Mouse (Mus musculus): ENCODE results near the gene Cyp46a1. TPM values are rescaled to one million over a fixed set of nuclear protein-coding genes. Genes with fewer than 3 reads are reported as not detected.

The Cyp46a1 gene
- polyA plus RNA-seq, 1 experiment from 2014 or later: 11.7 TPM

DNA sequence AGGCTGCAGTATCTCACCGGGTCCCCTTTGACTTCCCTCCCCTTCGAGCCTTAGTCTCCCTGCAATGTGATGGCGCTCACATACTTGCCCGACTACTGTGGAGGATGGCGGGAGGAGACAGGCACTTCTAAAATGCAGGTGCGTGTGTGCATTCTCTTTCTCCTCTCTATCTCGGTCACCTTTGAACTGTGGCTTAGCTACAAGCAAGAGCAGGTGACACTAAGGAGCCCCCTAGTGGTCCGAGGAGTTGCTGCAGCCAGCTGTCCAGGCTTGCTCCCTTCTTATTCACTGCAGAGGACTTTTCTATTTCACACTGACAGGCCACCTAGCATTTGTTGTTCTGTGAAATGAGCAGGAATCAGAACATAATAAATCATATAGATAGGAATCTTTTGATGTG is 41.2 kb upstream of the Cyp46a1 start:
- Histone ChIP-seq H3K9ac (ENCODE audit: low read depth, low read length) (no peak overlapping the region), H3K36me3 (ENCODE audit: control insufficient read depth, insufficient read depth, low read length) (no peaks in the 10 kb centered on the region), H3K4me1 (replicated peaks; ENCODE audit: control insufficient read depth, insufficient read depth, low read length) (peaks cover 5% of the 10 kb centered on the region; the same call in 1 of the 2 replicates), H3K27me3 (ENCODE audit: control insufficient read depth, insufficient read depth, low read length) (no peaks in the 10 kb centered on the region; the same call in 1 of the 2 replicates), H3K4me2 (replicated peaks; ENCODE audit: low read depth, low read length) (peak overlapping the region; percentile 34), H3K4me3 (ENCODE audit: low read depth, low read length) (no peak overlapping the region), H3K9me3 (ENCODE audit: control insufficient read depth, low read length) (no peaks in the 10 kb centered on the region), H3K27ac (ENCODE audit: low read depth, low read length) (0 out of 2 replicates have a peak overlapping the region, but pooled peaks have one; percentile 14)
- ATAC-seq (ENCODE audit: low FRiP score): peak; percentile 67; the same call in 1 of the 2 replicates
- WGBS: 5% methylated on average over 8 of the region's 8 CpGs
- peak; percentile 84 for DNase-seq (ENCODE audit: low spot score)

DNA sequence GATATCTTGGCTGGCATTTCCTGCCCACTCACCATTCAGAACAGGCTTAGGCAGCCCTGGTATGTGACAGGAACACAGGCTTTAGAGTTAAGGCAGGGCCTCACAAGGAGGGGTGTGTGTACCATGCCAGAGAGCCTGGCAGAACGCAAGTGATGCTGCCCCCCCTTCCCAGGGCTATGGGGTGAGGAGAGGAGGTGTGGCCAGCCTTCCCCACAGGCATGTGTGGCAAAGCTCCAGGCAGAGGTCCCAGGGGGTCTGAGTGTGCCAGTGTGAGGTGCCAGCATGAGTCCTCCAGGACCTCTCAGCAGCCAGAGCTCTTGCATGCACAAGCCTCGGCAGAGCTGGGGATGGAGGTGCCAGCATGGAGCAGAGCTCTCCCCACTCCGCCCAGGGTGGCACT is 39.6 kb upstream of the Cyp46a1 start:
- DNase-seq (ENCODE audit: low spot score): no peak
- no peaks in the 10 kb centered on the region for H3K36me3 ChIP-seq (ENCODE audit: control insufficient read depth, insufficient read depth, low read length)
- no peak overlapping the region for H3K27ac ChIP-seq (ENCODE audit: low read depth, low read length)
- no peak for ATAC-seq (ENCODE audit: low FRiP score)
- 79% methylated on average over 3 of the region's 3 CpGs for WGBS
- H3K9me3 ChIP-seq (ENCODE audit: control insufficient read depth, low read length): no peaks in the 10 kb centered on the region
- H3K27me3 ChIP-seq (ENCODE audit: control insufficient read depth, insufficient read depth, low read length): no peaks in the 10 kb centered on the region
- no peak overlapping the region for H3K4me2 ChIP-seq (replicated peaks; ENCODE audit: low read depth, low read length)
- H3K9ac ChIP-seq (ENCODE audit: low read depth, low read length): no peak overlapping the region
- peaks cover 5% of the 10 kb centered on the region; the same call in 1 of the 2 replicates for H3K4me1 ChIP-seq (replicated peaks; ENCODE audit: control insufficient read depth, insufficient read depth, low read length)
- no peak overlapping the region for H3K4me3 ChIP-seq (ENCODE audit: low read depth, low read length)

DNA sequence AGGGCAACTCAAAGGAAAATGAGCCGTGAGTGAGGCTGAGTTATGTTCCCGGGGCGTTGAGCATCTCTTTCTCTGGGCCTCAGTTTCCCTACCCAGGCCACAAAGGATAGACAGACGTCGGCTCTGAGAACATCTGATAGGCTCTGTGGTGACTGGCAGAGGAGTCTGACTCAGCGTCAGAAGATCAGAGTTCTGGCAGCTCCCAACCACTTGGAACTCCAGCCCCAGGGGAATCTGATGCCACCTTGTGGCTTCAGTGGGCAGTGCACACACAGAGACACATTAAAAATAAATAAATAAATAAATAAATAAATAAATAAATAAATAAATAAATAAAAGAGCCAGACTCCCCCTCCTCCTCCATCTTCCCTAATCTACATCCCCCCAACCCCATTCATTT is 37.1 kb upstream of the Cyp46a1 start:
- DNase-seq (ENCODE audit: low spot score) (no peak), ATAC-seq (ENCODE audit: low FRiP score) (no peak)
- Histone ChIP-seq H3K9me3 (ENCODE audit: control insufficient read depth, low read length) (no peaks in the 10 kb centered on the region), H3K36me3 (ENCODE audit: control insufficient read depth, insufficient read depth, low read length) (no peaks in the 10 kb centered on the region), H3K27ac (ENCODE audit: low read depth, low read length) (no peak overlapping the region), H3K4me1 (replicated peaks; ENCODE audit: control insufficient read depth, insufficient read depth, low read length) (peaks cover 2% of the 10 kb centered on the region; the same call in 1 of the 2 replicates), H3K27me3 (ENCODE audit: control insufficient read depth, insufficient read depth, low read length) (no peaks in the 10 kb centered on the region), H3K9ac (ENCODE audit: low read depth, low read length) (no peak overlapping the region), H3K4me3 (ENCODE audit: low read depth, low read length) (no peak overlapping the region), H3K4me2 (replicated peaks; ENCODE audit: low read depth, low read length) (no peak overlapping the region)
- 86% methylated on average over 6 of the region's 6 CpGs for WGBS

DNA sequence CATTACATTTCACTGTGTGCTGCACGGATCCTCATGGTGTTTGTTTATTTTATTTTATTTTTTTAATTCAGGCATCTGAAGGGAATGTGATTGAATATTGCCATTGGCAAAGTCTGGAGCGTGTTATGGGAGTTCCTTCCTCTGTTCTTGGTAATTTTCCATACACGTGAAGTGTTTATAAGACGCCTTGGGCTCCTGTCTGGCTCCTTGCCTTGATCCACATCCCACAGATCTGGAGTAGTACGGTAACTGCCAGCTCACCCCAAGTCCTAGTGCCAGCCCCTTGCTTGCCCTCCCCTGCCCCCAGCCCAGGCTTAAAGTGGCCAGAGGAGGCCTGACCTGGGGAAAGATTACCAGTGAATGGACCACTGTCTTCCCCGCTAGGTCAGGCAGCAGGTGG is 33.2 kb upstream of the Cyp46a1 start:
- Histone ChIP-seq H3K27me3 (ENCODE audit: control insufficient read depth, insufficient read depth, low read length) (0 out of 2 replicates have a peak, but pooled peaks cover under 1% of the 10 kb centered on the region), H3K27ac (ENCODE audit: low read depth, low read length) (no peak overlapping the region), H3K9ac (ENCODE audit: low read depth, low read length) (no peak overlapping the region), H3K4me3 (ENCODE audit: low read depth, low read length) (no peak overlapping the region), H3K4me1 (replicated peaks; ENCODE audit: control insufficient read depth, insufficient read depth, low read length) (peaks cover 3% of the 10 kb centered on the region; the same call in 1 of the 2 replicates), H3K36me3 (ENCODE audit: control insufficient read depth, insufficient read depth, low read length) (no peaks in the 10 kb centered on the region), H3K9me3 (ENCODE audit: control insufficient read depth, low read length) (no peaks in the 10 kb centered on the region), H3K4me2 (replicated peaks; ENCODE audit: low read depth, low read length) (no peak overlapping the region)
- 78% methylated on average over 6 of the region's 6 CpGs for WGBS
- ATAC-seq (ENCODE audit: low FRiP score): no peak
- DNase-seq (ENCODE audit: low spot score): no peak

DNA sequence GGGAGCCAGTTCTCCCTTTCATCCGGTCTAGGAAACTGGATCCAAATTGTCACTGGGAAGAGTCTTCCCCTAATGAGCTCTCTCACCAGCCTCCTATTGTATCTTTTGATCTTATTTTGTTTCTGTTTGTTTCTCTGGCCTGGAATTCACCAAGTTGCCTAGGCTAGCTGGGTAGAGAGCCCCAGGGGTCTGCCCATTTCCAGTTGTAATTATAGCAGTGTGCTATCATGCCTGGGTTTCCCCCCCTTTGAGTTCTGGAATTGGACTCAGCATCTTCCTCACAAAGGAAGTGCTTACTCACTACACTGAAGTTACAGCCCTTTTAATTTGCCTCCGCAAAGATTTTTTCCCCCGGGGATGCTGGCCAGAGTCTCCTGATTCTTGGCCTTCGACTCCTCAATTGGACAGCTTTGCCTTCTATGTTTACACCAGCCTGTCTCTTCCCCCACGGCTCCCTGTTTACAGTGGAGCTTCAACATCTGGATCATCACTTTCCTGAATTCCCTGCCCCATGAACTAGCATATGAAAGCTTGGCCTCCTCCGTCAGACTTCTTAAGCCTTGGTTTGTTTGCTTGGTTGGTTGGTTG is 30.3 kb upstream of the Cyp46a1 start:
- 51% methylated on average over 6 of the region's 6 CpGs for WGBS
- peaks cover 5% of the 10 kb centered on the region; the same call in 1 of the 2 replicates for H3K4me1 ChIP-seq (replicated peaks; ENCODE audit: control insufficient read depth, insufficient read depth, low read length)
- H3K4me3 ChIP-seq (ENCODE audit: low read depth, low read length): no peak overlapping the region
- H3K36me3 ChIP-seq (ENCODE audit: control insufficient read depth, insufficient read depth, low read length): no peaks in the 10 kb centered on the region
- DNase-seq (ENCODE audit: low spot score): no peak
- no peaks in the 10 kb centered on the region for H3K9me3 ChIP-seq (ENCODE audit: control insufficient read depth, low read length)
- no peak for ATAC-seq (ENCODE audit: low FRiP score)
- 0 out of 2 replicates have a peak, but pooled peaks cover 2% of the 10 kb centered on the region for H3K27me3 ChIP-seq (ENCODE audit: control insufficient read depth, insufficient read depth, low read length)
- H3K27ac ChIP-seq (ENCODE audit: low read depth, low read length): no peak overlapping the region
- no peak overlapping the region for H3K4me2 ChIP-seq (replicated peaks; ENCODE audit: low read depth, low read length)
- no peak overlapping the region for H3K9ac ChIP-seq (ENCODE audit: low read depth, low read length)

DNA sequence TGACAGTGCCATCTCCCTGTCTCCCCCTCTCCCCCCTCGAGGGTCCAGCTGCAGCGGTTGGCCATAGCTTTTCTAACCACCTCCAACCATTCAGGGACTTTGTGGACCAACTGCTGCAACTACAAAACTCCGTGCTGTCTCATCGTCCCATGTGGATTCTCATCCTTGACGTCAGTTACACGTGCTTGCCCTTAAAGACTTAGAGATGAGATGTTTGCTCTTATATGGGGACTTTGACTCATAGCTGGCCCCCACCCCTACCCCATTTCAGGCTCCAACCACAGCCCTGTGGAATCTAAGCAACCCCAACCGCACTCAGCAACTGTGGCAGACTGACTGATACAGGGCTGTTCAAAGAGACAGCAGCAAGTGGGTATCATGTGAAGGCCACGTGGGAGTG is 29.0 kb upstream of the Cyp46a1 start:
- no peak overlapping the region for H3K4me3 ChIP-seq (ENCODE audit: low read depth, low read length)
- 0 out of 2 replicates have a peak, but pooled peaks cover 2% of the 10 kb centered on the region for H3K27me3 ChIP-seq (ENCODE audit: control insufficient read depth, insufficient read depth, low read length)
- H3K36me3 ChIP-seq (ENCODE audit: control insufficient read depth, insufficient read depth, low read length): no peaks in the 10 kb centered on the region
- no peaks in the 10 kb centered on the region for H3K9me3 ChIP-seq (ENCODE audit: control insufficient read depth, low read length)
- no peak overlapping the region for H3K27ac ChIP-seq (ENCODE audit: low read depth, low read length)
- ATAC-seq (ENCODE audit: low FRiP score) (no peak), DNase-seq (ENCODE audit: low spot score) (no peak)
- H3K4me1 ChIP-seq (replicated peaks; ENCODE audit: control insufficient read depth, insufficient read depth, low read length): peaks cover 5% of the 10 kb centered on the region; the same call in 1 of the 2 replicates
- H3K9ac ChIP-seq (ENCODE audit: low read depth, low read length): no peak overlapping the region
- WGBS: 74% methylated on average over 8 of the region's 8 CpGs
- no peak overlapping the region for H3K4me2 ChIP-seq (replicated peaks; ENCODE audit: low read depth, low read length)

DNA sequence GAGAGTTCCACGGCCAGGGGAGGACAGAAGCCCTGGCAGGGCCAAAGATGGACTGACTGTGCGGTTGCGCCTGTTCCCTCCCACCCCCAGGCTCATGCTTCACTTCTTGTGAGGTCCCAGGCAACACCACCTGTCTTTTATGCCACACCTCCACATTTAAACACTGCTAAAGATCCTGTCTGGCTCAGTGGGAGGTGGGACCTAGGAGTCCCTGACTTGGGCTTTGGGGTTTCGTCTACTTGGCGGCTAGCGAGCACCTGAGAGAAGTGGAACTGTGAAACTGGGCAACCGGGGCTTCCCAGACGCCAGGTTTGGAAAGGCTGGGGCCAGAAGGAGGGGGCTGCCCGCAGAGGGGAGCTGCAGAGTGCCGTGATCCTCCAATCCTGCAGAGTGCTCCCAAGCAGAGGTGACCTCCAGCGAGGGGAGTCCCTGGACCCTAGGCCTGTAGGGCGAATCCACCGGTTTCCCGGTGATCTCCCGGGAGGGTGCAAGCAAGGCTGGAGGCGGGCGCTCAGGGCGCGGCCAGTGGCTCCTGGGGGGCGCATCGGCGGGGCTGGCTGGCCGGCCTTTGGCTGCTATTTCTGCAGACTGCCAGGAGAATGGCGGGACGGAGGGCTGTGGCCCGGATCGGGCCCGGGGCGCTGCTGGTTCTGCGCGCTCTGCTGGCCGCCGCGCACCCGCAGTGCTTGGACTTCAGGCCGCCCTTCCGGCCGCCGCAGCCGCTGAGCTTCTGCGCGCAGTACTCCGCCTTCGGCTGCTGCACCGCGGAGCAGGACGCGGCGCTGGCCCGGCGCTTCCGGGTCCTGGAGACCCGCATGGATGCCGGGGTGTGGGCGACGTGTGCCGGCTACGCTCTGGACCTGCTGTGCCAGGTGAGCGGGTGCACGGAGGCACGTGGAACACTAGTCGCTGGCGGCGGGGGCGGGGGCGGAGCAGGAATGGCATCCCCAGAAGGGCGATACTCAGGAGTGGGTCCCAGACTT is 28.1 kb upstream of the Cyp46a1 start, which contains the start of gene Hhipl1:
Gene Hhipl1, plus strand, starts transcription at position 459 of the 983 bp plus-strand sequence.
- Histone ChIP-seq H3K4me3 (ENCODE audit: low read depth, low read length) (peak within 1 kb of the TSS; percentile 48), H3K27me3 (ENCODE audit: control insufficient read depth, insufficient read depth, low read length) (0 out of 2 replicates have a peak, but pooled peaks cover 2% of the 10 kb centered on the region), H3K4me1 (replicated peaks; ENCODE audit: control insufficient read depth, insufficient read depth, low read length) (peaks cover 7% of the 10 kb centered on the region; the same call in 1 of the 2 replicates), H3K4me2 (replicated peaks; ENCODE audit: low read depth, low read length) (peak within 1 kb of the TSS; percentile 98), H3K9me3 (ENCODE audit: control insufficient read depth, low read length) (no peaks in the 10 kb centered on the region), H3K36me3 (ENCODE audit: control insufficient read depth, insufficient read depth, low read length) (no peaks in the 10 kb centered on the region), H3K9ac (ENCODE audit: low read depth, low read length) (peak within 1 kb of the TSS; percentile 85), H3K27ac (ENCODE audit: low read depth, low read length) (no peak within 1 kb of the TSS; the same call in 1 of the 2 replicates)
- ATAC-seq (ENCODE audit: low FRiP score): peak; percentile 64
- DNase-seq (ENCODE audit: low spot score): peak; percentile 76
- 4% methylated on average over 62 of the region's 67 CpGs for WGBS

DNA sequence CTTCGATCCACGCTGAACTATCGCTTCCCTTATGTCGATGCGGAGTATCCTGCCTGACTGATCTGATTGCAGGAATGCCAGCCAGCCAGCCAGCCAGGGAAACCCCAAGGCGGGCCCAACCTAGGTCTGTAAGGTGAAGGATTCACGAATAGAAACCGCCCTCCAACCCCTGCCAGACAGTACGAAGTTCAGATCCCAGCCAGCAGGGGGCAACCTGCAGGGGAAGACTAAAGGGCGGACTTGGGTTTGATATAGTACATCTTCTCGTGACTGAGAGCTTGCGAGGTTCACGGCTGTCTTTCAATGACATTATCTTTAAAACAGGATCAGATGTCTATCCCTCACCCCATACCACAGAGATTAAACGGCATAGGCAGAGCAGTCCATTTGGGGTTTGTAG is 26.6 kb upstream of the Cyp46a1 start:
- Histone ChIP-seq H3K27me3 (ENCODE audit: control insufficient read depth, insufficient read depth, low read length) (peaks cover 2% of the 10 kb centered on the region; the same call in 1 of the 2 replicates), H3K4me3 (ENCODE audit: low read depth, low read length) (no peak overlapping the region), H3K4me2 (replicated peaks; ENCODE audit: low read depth, low read length) (no peak overlapping the region), H3K9me3 (ENCODE audit: control insufficient read depth, low read length) (no peaks in the 10 kb centered on the region), H3K9ac (ENCODE audit: low read depth, low read length) (no peak overlapping the region), H3K36me3 (ENCODE audit: control insufficient read depth, insufficient read depth, low read length) (no peaks in the 10 kb centered on the region), H3K4me1 (replicated peaks; ENCODE audit: control insufficient read depth, insufficient read depth, low read length) (peaks cover 12% of the 10 kb centered on the region), H3K27ac (ENCODE audit: low read depth, low read length) (no peak overlapping the region)
- DNase-seq (ENCODE audit: low spot score) (peak; percentile 82), ATAC-seq (ENCODE audit: low FRiP score) (no peak)
- 28% methylated on average over 14 of the region's 14 CpGs for WGBS

All from hindbrain, embryonic 11.5 days (tissue).